Mouse (Mus musculus) erythroblast, embryonic 14.5 days (primary cell): ENCODE measurements around the gene Fos.

ENCODE experiments used
- GATA1 ChIP-seq: IDR thresholded peaks from 2 replicates; pipeline ENCODE4 v1.6.1; 2012; ENCODE audit warnings: low read length, inconsistent platforms, mixed read lengths
- TAL1 ChIP-seq: IDR thresholded peaks from 3 replicates; pipeline ENCODE4 v1.6.1; 2012; ENCODE audit warnings: low read length, inconsistent platforms, mixed read lengths

GRCm38 (mm10) chr12:85522631-85523388, 49.1 kb downstream of the Fos start:
- TF ChIP-seq GATA1 (no peak), TAL1 (no peak)
